Mouse (Mus musculus): ENCODE results near the gene Stk35. TPM values are rescaled to one million over a fixed set of nuclear protein-coding genes. Genes with fewer than 3 reads are reported as not detected.

Stk35 gene
- polyA plus RNA-seq, 1 experiment from 2014 or later, result 18.0 TPM

DNA sequence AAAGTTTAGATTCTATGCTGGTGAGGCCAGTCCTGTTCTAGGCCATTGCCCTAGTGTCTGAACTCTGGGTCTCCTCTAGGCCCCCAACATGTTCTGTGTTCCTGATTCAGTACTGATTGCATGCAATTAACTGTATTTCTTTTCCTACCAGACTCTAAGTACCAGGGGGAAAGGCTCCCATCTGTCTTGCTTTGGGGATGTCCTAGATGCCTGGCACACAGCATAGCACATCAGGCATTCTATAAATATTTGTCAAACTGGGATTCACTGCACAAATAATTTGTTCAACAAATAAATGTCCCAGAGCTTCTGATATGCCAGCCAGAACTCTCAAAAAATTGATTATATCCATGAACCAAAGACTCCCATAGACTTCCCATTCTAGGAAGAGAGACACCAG is 76.6 kb downstream of the Stk35 start:
- H3K27me3 ChIP-seq, result no peaks in the 10 kb centered on the region
- no peak overlapping the region for H3K4me2 ChIP-seq (replicated peaks)
- no peak overlapping the region for H3K27ac ChIP-seq
- H3K4me1 ChIP-seq, result no peaks in the 10 kb centered on the region
- H3K36me3 ChIP-seq, result no peaks in the 10 kb centered on the region
- no peak overlapping the region for H3K4me3 ChIP-seq
- H3K9ac ChIP-seq, result no peak overlapping the region
- H3K9me3 ChIP-seq (replicated peaks), result no peaks in the 10 kb centered on the region
- ATAC-seq (ENCODE audit: low FRiP score), result no peak

DNA sequence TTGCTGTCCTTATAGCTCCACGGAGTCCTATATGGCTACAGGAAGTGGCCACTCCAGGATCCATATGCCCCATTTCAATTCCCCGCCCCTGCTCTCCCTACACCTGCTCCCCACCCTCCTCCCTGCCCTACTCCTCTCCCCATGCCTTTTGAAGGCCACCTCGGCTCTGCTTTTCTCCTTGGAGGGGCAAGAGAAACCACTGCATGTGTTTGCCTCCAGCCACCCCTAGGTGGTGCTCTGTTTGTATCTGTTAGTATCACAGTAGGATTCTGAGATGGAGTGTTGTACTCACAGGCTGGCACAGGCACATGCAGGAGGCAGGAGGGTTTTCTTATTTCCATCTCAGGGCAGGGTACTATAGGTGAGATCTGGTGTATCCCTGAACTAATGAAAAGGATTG is 79.5 kb downstream of the Stk35 start:
- Histone ChIP-seq H3K36me3 (no peaks in the 10 kb centered on the region), H3K4me2 (replicated peaks) (no peak overlapping the region), H3K27me3 (no peaks in the 10 kb centered on the region), H3K9me3 (replicated peaks) (no peaks in the 10 kb centered on the region), H3K9ac (no peak overlapping the region), H3K4me1 (no peaks in the 10 kb centered on the region), H3K27ac (no peak overlapping the region), H3K4me3 (no peak overlapping the region)
- WGBS, result 36% methylated on average over 3 of the region's 3 CpGs
- ATAC-seq (ENCODE audit: low FRiP score), result no peak

DNA sequence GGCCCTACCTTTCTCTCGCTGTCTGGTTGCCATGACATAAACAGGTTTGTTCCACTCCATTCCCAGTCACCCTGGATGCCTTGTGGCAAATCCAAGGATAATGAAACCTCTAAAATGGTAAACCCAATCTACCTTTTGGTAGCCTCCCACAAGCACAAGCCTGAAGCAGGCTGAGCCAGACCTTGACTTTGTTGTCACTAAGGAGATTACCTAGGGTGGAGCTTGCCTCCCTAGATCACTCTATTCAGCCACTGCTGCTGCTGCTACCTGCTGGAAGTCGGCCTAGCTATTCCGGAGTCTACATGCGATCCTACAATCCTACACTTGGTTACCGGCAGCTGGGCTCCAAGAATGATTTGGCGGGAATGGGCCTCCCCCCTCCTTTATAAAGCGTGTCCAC is 79.9 kb downstream of the Stk35 start:
- no peak overlapping the region for H3K27ac ChIP-seq
- no peaks in the 10 kb centered on the region for H3K36me3 ChIP-seq
- WGBS, result 95% methylated on average over 7 of the region's 7 CpGs
- H3K4me3 ChIP-seq, result no peak overlapping the region
- H3K9ac ChIP-seq, result no peak overlapping the region
- no peaks in the 10 kb centered on the region for H3K9me3 ChIP-seq (replicated peaks)
- H3K4me2 ChIP-seq (replicated peaks), result no peak overlapping the region
- H3K4me1 ChIP-seq, result no peaks in the 10 kb centered on the region
- no peaks in the 10 kb centered on the region for H3K27me3 ChIP-seq
- ATAC-seq (ENCODE audit: low FRiP score), result no peak

DNA sequence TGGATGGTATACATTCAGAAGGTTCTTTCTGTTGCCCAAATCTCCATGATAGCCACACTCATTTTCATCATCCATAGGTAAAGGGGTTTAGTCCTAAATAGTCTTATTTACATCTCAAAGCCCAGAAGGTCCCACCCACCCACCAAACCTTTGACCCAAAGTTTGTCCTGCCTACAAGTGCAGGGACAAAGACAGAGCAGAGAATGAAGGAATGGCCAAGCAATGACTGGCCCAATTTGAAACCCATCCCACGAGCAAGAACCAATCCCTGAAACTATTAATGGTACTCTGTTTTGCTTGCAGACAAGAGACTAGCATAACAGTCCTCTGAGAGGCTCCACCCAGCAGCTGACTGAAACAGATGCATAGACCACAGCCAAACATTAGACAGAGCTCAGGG is 81.6 kb downstream of the Stk35 start:
- no peak for ATAC-seq (ENCODE audit: low FRiP score)
- no peak overlapping the region for H3K4me3 ChIP-seq
- no peaks in the 10 kb centered on the region for H3K36me3 ChIP-seq
- H3K27me3 ChIP-seq, result no peaks in the 10 kb centered on the region
- no peaks in the 10 kb centered on the region for H3K4me1 ChIP-seq
- WGBS, result 65% methylated on average over 1 of the region's 1 CpGs
- no peak overlapping the region for H3K27ac ChIP-seq
- no peaks in the 10 kb centered on the region for H3K9me3 ChIP-seq (replicated peaks)
- no peak overlapping the region for H3K4me2 ChIP-seq (replicated peaks)
- H3K9ac ChIP-seq, result no peak overlapping the region

Other genes starting within 250 kb of the Stk35 start
- 27.5 and 29.2 TPM in 2 replicates for gene Sirpa, start 207.7 kb upstream of the Stk35 start, polyA plus RNA-seq (2016; fragmentation: Nextera tagmentation; extraction: Ambion mirVana)
- 7.5 and 10.3 TPM in 2 replicates for gene Pdyn, start 100.7 kb upstream of the Stk35 start, polyA plus RNA-seq (2016; fragmentation: Nextera tagmentation; extraction: Ambion mirVana)
- gene Tgm3, start 211.8 kb downstream of the Stk35 start, polyA plus RNA-seq (2016; fragmentation: Nextera tagmentation; extraction: Ambion mirVana), result 0.05 TPM in 1 of 2 replicates, not detected in the other

All from hindbrain, embryonic 12.5 days (tissue).